Mouse (Mus musculus): Measurements from ENCODE around the gene Ppp4r4.

- TF ChIP-seq GATA1 (IDR thresholded peaks at IDR 0.05; ENCODE audit: low read length): no peak
- no peak for TF ChIP-seq TAL1 (IDR thresholded peaks at IDR 0.05; ENCODE audit: low read length)
Observed at GRCm38 (mm10) chr12:103564726-103565125, 32.6 kb downstream of the Ppp4r4 start.

All from erythroblast, embryonic 14.5 days (primary cell).